Mouse (Mus musculus): ENCODE results near the gene Lmo7. TPM values are rescaled to one million over a fixed set of nuclear protein-coding genes. Genes with fewer than 3 reads are reported as not detected.

The Lmo7 gene
- total RNA-seq, 1 experiment: 19.4 TPM

DNA sequence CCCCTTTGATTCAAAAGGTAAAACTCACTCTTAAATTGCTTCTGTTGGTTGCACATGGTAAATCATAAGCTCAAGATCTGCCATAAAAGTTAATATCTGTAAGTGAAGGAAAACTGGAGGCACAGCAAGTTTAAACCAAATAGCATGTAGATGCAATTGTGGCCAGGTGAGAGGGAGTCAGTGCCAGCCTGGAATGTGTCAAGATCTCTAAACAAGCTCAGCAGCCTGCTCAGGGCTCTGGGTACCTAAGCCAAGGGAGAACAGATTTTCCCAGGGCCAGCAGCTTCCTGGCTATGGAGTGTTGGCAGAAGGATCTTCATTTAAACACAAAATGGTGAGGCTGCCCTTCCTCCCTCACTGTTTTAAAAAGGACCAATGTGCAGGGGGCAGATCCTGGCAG, 184.6 kb downstream of the Lmo7 start:
- in situ Hi-C loops (cut with MboI; ENCODE audit: low sequenced_read_pairs in 2 of 2, unreplicated experiment in 2 of 2): no loop called here
- no peaks in the 10 kb centered on the region for H3K9me3 ChIP-seq (ENCODE audit: control insufficient read depth, insufficient read depth, low read depth, low read length)
- TF ChIP-seq ZNF384 (IDR thresholded peaks at IDR 0.05; ENCODE audit: low read depth, low read length) (no peak), CHD2 (IDR thresholded peaks at IDR 0.05; ENCODE audit: low read depth, low read length) (no peak), HCFC1 (IDR thresholded peaks at IDR 0.05; ENCODE audit: borderline replicate concordance, insufficient read depth, low read length) (no peak), ZC3H11A (IDR thresholded peaks at IDR 0.05; ENCODE audit: borderline replicate concordance, low read depth, low read length) (no peak), MAFK (IDR thresholded peaks at IDR 0.05; ENCODE audit: insufficient read depth, low read depth, low read length) (no peak)

DNA sequence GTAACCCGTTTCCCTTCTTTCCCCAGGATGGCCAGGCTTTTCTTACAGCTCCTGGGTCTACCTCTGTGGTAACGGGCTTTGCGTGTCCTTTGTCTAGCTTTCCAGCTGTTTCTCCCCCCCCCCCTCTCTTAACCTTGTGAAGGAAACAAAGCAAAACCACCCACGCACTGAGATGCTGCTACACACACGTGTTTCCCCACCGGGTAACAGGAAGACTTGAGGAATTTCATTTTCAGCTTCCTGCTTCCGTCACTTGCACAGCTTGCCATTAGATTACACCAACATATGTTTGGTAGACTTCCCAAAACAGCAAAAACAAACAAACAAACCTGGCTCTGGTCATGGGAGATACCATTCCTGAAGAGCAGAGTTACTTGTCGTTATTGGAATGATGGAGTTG, 186.1 kb downstream of the Lmo7 start:
- DNase-seq (ENCODE audit: low read depth, low spot score): no peak
- H3K36me3 ChIP-seq (ENCODE audit: control insufficient read depth, insufficient read depth, low read length, poor library complexity, severe bottlenecking): no peaks in the 10 kb centered on the region

More for the DNA sequence above, 184.6 kb downstream of the Lmo7 start:
- Histone ChIP-seq H3K36me3 (ENCODE audit: control insufficient read depth, insufficient read depth, low read length, poor library complexity, severe bottlenecking) (no peaks in the 10 kb centered on the region), H3K27ac (ENCODE audit: insufficient read depth, low read depth, low read length, poor library complexity, severe bottlenecking) (no peak overlapping the region), H3K4me1 (ENCODE audit: control insufficient read depth in 2 of 2, insufficient read depth in 2 of 2, low read length in 2 of 2, poor library complexity in 1 of 2) (peaks cover 0 to 2% of the 10 kb centered on the region in 2 experiments; a peak in 1 of 4 replicates), H3K4me3 (ENCODE audit: insufficient read depth in 1 of 2, low read depth in 1 of 2, low read length in 2 of 2, poor library complexity in 1 of 2, severe bottlenecking in 1 of 2) (no peak overlapping the region), H3K9ac (ENCODE audit: insufficient read depth, low read depth, low read length, poor library complexity, severe bottlenecking) (no peak overlapping the region)
- DNase-seq (ENCODE audit: low read depth, low spot score): no peak

DNA sequence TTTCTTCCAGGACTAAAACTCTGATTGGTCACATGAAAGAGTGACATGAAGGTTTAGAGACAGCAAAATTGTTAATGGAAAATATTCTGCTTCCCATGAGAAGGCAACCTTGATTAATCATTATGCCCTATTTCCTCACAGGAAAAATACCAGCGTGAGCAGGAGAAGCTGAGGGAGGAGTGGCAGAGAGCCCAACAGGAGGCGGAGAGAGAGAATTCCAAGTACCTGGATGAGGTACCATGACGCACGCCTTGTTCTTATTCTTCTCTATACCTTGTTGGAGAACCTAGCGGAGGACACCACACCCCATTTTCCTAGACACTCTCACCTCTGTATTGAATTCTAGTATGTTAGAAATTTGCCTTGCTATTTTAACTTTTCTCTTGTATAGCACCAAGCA, 188.7 kb downstream of the Lmo7 start:
- in situ Hi-C loops (cut with MboI; ENCODE audit: low sequenced_read_pairs in 2 of 2, unreplicated experiment in 2 of 2): no loop called here

More for the DNA sequence above, 186.1 kb downstream of the Lmo7 start:
- in situ Hi-C loops (cut with MboI; ENCODE audit: low sequenced_read_pairs in 2 of 2, unreplicated experiment in 2 of 2): no loop called here
- Histone ChIP-seq H3K4me1 (ENCODE audit: control insufficient read depth in 2 of 2, insufficient read depth in 2 of 2, low read length in 2 of 2, poor library complexity in 1 of 2) (peaks cover 0 to 2% of the 10 kb centered on the region in 2 experiments; a peak in 1 of 4 replicates), H3K9ac (ENCODE audit: insufficient read depth, low read depth, low read length, poor library complexity, severe bottlenecking) (no peak overlapping the region), H3K4me3 (ENCODE audit: insufficient read depth in 1 of 2, low read depth in 1 of 2, low read length in 2 of 2, poor library complexity in 1 of 2, severe bottlenecking in 1 of 2) (no peak overlapping the region), H3K27ac (ENCODE audit: insufficient read depth, low read depth, low read length, poor library complexity, severe bottlenecking) (no peak overlapping the region), H3K9me3 (ENCODE audit: control insufficient read depth, insufficient read depth, low read depth, low read length) (no peaks in the 10 kb centered on the region)
- TF ChIP-seq HCFC1 (IDR thresholded peaks at IDR 0.05; ENCODE audit: borderline replicate concordance, insufficient read depth, low read length) (no peak), ZNF384 (IDR thresholded peaks at IDR 0.05; ENCODE audit: low read depth, low read length) (no peak), ZC3H11A (IDR thresholded peaks at IDR 0.05; ENCODE audit: borderline replicate concordance, low read depth, low read length) (no peak)

DNA sequence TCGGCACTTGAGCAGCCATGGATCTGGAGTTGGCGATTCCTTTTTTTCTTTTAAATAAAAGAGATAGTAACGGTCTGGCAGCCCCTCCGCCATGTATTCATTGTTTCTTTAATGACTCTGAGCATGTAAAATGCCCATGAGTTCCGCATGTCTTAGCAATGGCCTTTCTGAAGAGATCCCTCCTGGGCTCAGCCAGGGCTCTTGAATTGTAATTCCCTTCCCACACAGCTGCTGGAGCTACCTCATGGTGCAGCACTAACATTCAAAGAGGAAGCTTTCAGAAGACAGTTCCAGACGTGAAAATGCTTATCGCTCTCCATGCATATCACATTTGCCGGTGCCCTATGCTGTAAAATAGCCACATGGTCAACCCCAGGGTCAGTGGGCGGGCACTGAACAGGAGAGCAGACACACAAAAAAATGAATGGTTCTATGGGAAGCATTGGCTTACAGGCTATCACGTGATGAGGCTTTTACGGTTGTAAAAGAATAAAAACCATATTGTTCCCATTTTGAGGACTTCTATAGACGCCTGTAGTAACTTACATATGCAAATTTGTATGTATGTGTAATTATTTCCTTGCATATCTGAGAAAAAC, 198.0 kb downstream of the Lmo7 start:
- no peak overlapping the region for H3K4me3 ChIP-seq (ENCODE audit: insufficient read depth in 1 of 2, low read depth in 1 of 2, low read length in 2 of 2, poor library complexity in 1 of 2, severe bottlenecking in 1 of 2)
- no peaks in the 10 kb centered on the region for H3K36me3 ChIP-seq (ENCODE audit: control insufficient read depth, insufficient read depth, low read length, poor library complexity, severe bottlenecking)
- TF ChIP-seq CHD2 (IDR thresholded peaks at IDR 0.05; ENCODE audit: low read depth, low read length): no peak
- TF ChIP-seq ZNF384 (IDR thresholded peaks at IDR 0.05; ENCODE audit: low read depth, low read length): no peak
- TF ChIP-seq MAFK (IDR thresholded peaks at IDR 0.05; ENCODE audit: insufficient read depth, low read depth, low read length): no peak
- no peak for TF ChIP-seq ZC3H11A (IDR thresholded peaks at IDR 0.05; ENCODE audit: borderline replicate concordance, low read depth, low read length)
- TF ChIP-seq HCFC1 (IDR thresholded peaks at IDR 0.05; ENCODE audit: borderline replicate concordance, insufficient read depth, low read length): no peak
- in situ Hi-C loops (cut with MboI; ENCODE audit: low sequenced_read_pairs in 2 of 2, unreplicated experiment in 2 of 2): no loop called here
- no peak for DNase-seq (ENCODE audit: low read depth, low spot score)
- H3K27ac ChIP-seq (ENCODE audit: insufficient read depth, low read depth, low read length, poor library complexity, severe bottlenecking): no peak overlapping the region
- H3K9ac ChIP-seq (ENCODE audit: insufficient read depth, low read depth, low read length, poor library complexity, severe bottlenecking): no peak overlapping the region
- no peaks in the 10 kb centered on the region for H3K4me1 ChIP-seq (ENCODE audit: control insufficient read depth in 2 of 2, insufficient read depth in 2 of 2, low read length in 2 of 2, poor library complexity in 1 of 2)
- H3K9me3 ChIP-seq (ENCODE audit: control insufficient read depth, insufficient read depth, low read depth, low read length): no peaks in the 10 kb centered on the region

More for the DNA sequence above, 188.7 kb downstream of the Lmo7 start:
- Histone ChIP-seq H3K4me3 (ENCODE audit: insufficient read depth in 1 of 2, low read depth in 1 of 2, low read length in 2 of 2, poor library complexity in 1 of 2, severe bottlenecking in 1 of 2) (no peak overlapping the region), H3K9ac (ENCODE audit: insufficient read depth, low read depth, low read length, poor library complexity, severe bottlenecking) (no peak overlapping the region), H3K36me3 (ENCODE audit: control insufficient read depth, insufficient read depth, low read length, poor library complexity, severe bottlenecking) (no peaks in the 10 kb centered on the region), H3K9me3 (ENCODE audit: control insufficient read depth, insufficient read depth, low read depth, low read length) (no peaks in the 10 kb centered on the region), H3K27ac (ENCODE audit: insufficient read depth, low read depth, low read length, poor library complexity, severe bottlenecking) (no peak overlapping the region), H3K4me1 (ENCODE audit: control insufficient read depth in 2 of 2, insufficient read depth in 2 of 2, low read length in 2 of 2, poor library complexity in 1 of 2) (peaks cover 0 to 2% of the 10 kb centered on the region in 2 experiments; a peak in 1 of 4 replicates)
- no peak for DNase-seq (ENCODE audit: low read depth, low spot score)
- TF ChIP-seq ZNF384 (IDR thresholded peaks at IDR 0.05; ENCODE audit: low read depth, low read length): no peak
- TF ChIP-seq ZC3H11A (IDR thresholded peaks at IDR 0.05; ENCODE audit: borderline replicate concordance, low read depth, low read length): no peak
- TF ChIP-seq MAFK (IDR thresholded peaks at IDR 0.05; ENCODE audit: insufficient read depth, low read depth, low read length): no peak
- TF ChIP-seq CHD2 (IDR thresholded peaks at IDR 0.05; ENCODE audit: low read depth, low read length): no peak
- TF ChIP-seq HCFC1 (IDR thresholded peaks at IDR 0.05; ENCODE audit: borderline replicate concordance, insufficient read depth, low read length): no peak
